Comparison of ENCODE assay signal across 11 mouse cellular contexts in genomic region chr8:77367091-77367490, GRCm38 (mm10).
DNase-seq lines count a peak whose midpoint lies in the region; ATAC-seq and TF ChIP-seq lines count a peak whose summit lies in the region.
"Had no signal": no experiment of that assay in that cellular context is flagged by ENCODE, and none has a peak within 500 bp of the region (broad histone marks: within the 10 kb centered on the region; RNA-seq: fewer than 3 reads in every experiment).

No protein-coding gene starts in this region.

- TF ChIP-seq POLR2A in MEL (IDR thresholded peaks at IDR 0.05; ENCODE audit: control insufficient read depth in 1 of 2, insufficient read depth in 1 of 2, low read depth in 1 of 2, low read length in 2 of 2, poor library complexity in 1 of 2): no peak

- H3K4me2 ChIP-seq in kidney, embryonic 15.5 days: no peak overlapping the region
- no peak overlapping the region for H3K4me2 ChIP-seq in forebrain, embryonic 16.5 days (ENCODE audit: low read length)
- H3K4me2 ChIP-seq: limb, embryonic 13.5 days; neural tube, embryonic 12.5 days had no signal

- H3K4me1 ChIP-seq in kidney, embryonic 15.5 days: peaks cover 6% of the 10 kb centered on the region; the same call in 1 of the 2 replicates
- peaks cover 0 to 3% of the 10 kb centered on the region in 2 experiments; a peak in 3 of 4 replicates for H3K4me1 ChIP-seq in MEL (ENCODE audit: control insufficient read depth in 1 of 2, insufficient read depth in 2 of 2, low read length in 2 of 2)
- H3K4me1 ChIP-seq in forebrain, embryonic 16.5 days (replicated peaks; ENCODE audit: control insufficient read depth, insufficient read depth, low read length): peaks cover 14% of the 10 kb centered on the region; the same call in 1 of the 2 replicates

- no peak overlapping the region for H3K27ac ChIP-seq in kidney, embryonic 15.5 days
- H3K27ac ChIP-seq in MEL (ENCODE audit: control insufficient read depth, low read depth, low read length): no peak overlapping the region
- H3K27ac ChIP-seq in forebrain, embryonic 16.5 days (ENCODE audit: low read length): no peak overlapping the region
- H3K27ac ChIP-seq: limb, embryonic 13.5 days; neural tube, embryonic 12.5 days had no signal

- H3K27me3 ChIP-seq in kidney, embryonic 15.5 days: no peaks in the 10 kb centered on the region
- no peaks in the 10 kb centered on the region for H3K27me3 ChIP-seq in MEL (ENCODE audit: control insufficient read depth in 1 of 2, insufficient read depth in 2 of 2, low read length in 2 of 2)
- no peaks in the 10 kb centered on the region for H3K27me3 ChIP-seq in forebrain, embryonic 16.5 days (replicated peaks; ENCODE audit: control insufficient read depth, insufficient read depth, low read length)
- H3K27me3 ChIP-seq: limb, embryonic 13.5 days; neural tube, embryonic 12.5 days had no signal

- peaks cover 19% of the 10 kb centered on the region for H3K36me3 ChIP-seq in kidney, embryonic 15.5 days
- H3K36me3 ChIP-seq in MEL (ENCODE audit: control insufficient read depth in 1 of 2, insufficient read depth in 2 of 2, low read length in 2 of 2): peaks cover 2 to 3% of the 10 kb centered on the region in 2 experiments; a peak in 2 of 4 replicates
- H3K36me3 ChIP-seq in forebrain, embryonic 16.5 days (ENCODE audit: control insufficient read depth, insufficient read depth): no peaks in the 10 kb centered on the region
- H3K36me3 ChIP-seq: neural tube, embryonic 12.5 days had no signal

- no peak for DNase-seq in kidney, adult 11 months
- peak; percentile 43 for DNase-seq in MEL (ENCODE audit: low read depth, low spot score)
- peak; percentile 53 for DNase-seq in embryo, embryonic 10.5 days (ENCODE audit: low spot score)
- peak; percentile 11 for DNase-seq in naive thymus-derived CD4-positive, alpha-beta T cell, adult 2 months (ENCODE audit: low read depth)
- DNase-seq in cerebellum, adult 11-12 months: no peak
- no peak for DNase-seq in frontal cortex, postnatal 10 days (ENCODE audit: low spot score in 2 of 2)
- DNase-seq: cerebellum, adult 11 months had no signal

- H3K9me3 ChIP-seq in kidney, embryonic 15.5 days (replicated peaks): no peaks in the 10 kb centered on the region
- no peaks in the 10 kb centered on the region for H3K9me3 ChIP-seq in MEL (replicated peaks; ENCODE audit: insufficient read depth, low read length)
- no peaks in the 10 kb centered on the region for H3K9me3 ChIP-seq in forebrain, embryonic 16.5 days (ENCODE audit: control insufficient read depth, low read length)
- H3K9me3 ChIP-seq: limb, embryonic 13.5 days; neural tube, embryonic 12.5 days had no signal

- H3K9ac ChIP-seq in kidney, embryonic 15.5 days: no peak overlapping the region
- H3K9ac ChIP-seq in MEL (ENCODE audit: control insufficient read depth, low read depth, low read length, poor library complexity, severe bottlenecking): no peak overlapping the region
- no peak overlapping the region for H3K9ac ChIP-seq in forebrain, embryonic 16.5 days (replicated peaks; ENCODE audit: low read depth, low read length)
- H3K9ac ChIP-seq: limb, embryonic 13.5 days; neural tube, embryonic 12.5 days had no signal

- peak; percentile 14 to 49 (median 40); a peak in 4 of 6 replicates for TF ChIP-seq CTCF in MEL (IDR thresholded peaks at IDR 0.05 in 2 of 3, conservative IDR thresholded peaks at IDR 0.05 in 1 of 3; ENCODE audit: control insufficient read depth in 1 of 3, insufficient read depth in 1 of 3, low read depth in 2 of 3, low read length in 3 of 3, poor library complexity in 1 of 3, severe bottlenecking in 1 of 3)

- WGBS in kidney, embryonic 15.5 days: 49% methylated on average over 3 of the region's 3 CpGs
- 62% methylated on average over 3 of the region's 3 CpGs for WGBS in forebrain, embryonic 16.5 days

- TF ChIP-seq EP300 in MEL (IDR thresholded peaks at IDR 0.05; ENCODE audit: low read depth in 1 of 2, low read length in 2 of 2): no peak

- peak; percentile 34; the same call in 1 of the 2 replicates for ATAC-seq in kidney, embryonic 15.5 days (replicated peaks; ENCODE audit: low FRiP score)
- ATAC-seq in forebrain, embryonic 16.5 days: no peak

- H3K4me3 ChIP-seq in kidney, embryonic 15.5 days (replicated peaks): no peak overlapping the region
- no peak overlapping the region for H3K4me3 ChIP-seq in MEL (ENCODE audit: control insufficient read depth in 1 of 2, insufficient read depth in 1 of 2, low read depth in 2 of 2, low read length in 2 of 2)
- no peak overlapping the region for H3K4me3 ChIP-seq in forebrain, embryonic 16.5 days (replicated peaks; ENCODE audit: low read length)
- H3K4me3 ChIP-seq: limb, embryonic 13.5 days; neural tube, embryonic 12.5 days had no signal

- peak; percentile 23 for TF ChIP-seq RAD21 in MEL (IDR thresholded peaks at IDR 0.05; ENCODE audit: low read depth, low read length)

- H3K79me2 ChIP-seq in MEL (ENCODE audit: control insufficient read depth, insufficient read depth, low read length, poor library complexity): no peaks in the 10 kb centered on the region

TF ChIP-seq in MEL, 35 proteins besides CTCF, POLR2A, EP300 and RAD21:
- TF ChIP-seq SMC3 (IDR thresholded peaks at IDR 0.05; ENCODE audit: low read depth, low read length) (peak; percentile 26), GABPA (IDR thresholded peaks at IDR 0.05; ENCODE audit: low read depth, low read length) (no peak)

Comparison
In these comparisons a context has a peak if more than half of its experiments do, and no peak if none do; other contexts are left out.
1. DNase-seq: peak in MEL (single experiment), embryo, embryonic 10.5 days (single experiment) and naive thymus-derived CD4-positive, alpha-beta T cell, adult 2 months (single experiment); none in kidney, adult 11 months (single experiment), cerebellum, adult 11-12 months (single experiment) and frontal cortex, postnatal 10 days (0 of 2).